Mouse (Mus musculus): Measurements from ENCODE around the gene Nrsn2.
A peak's percentile ranks its signal among the peaks of the same experiment; 100 is the strongest.

The Nrsn2 gene

GRCm38 (mm10) chr2:152330858-152331423 lies 45.5 kb downstream of the Nrsn2 start:
- Histone ChIP-seq H3K9me3 (ENCODE audit: low read length) (no peaks in the 10 kb centered on the region), H3K4me1 (replicated peaks; ENCODE audit: low read depth, low read length) (peaks cover 85% of the 10 kb centered on the region), H3K4me3 (replicated peaks; ENCODE audit: low read length) (peak overlapping the region; percentile 97), H3K36me3 (ENCODE audit: insufficient read depth, low read length) (peaks cover 51% of the 10 kb centered on the region), H3K27me3 (ENCODE audit: insufficient read depth, low read length) (no peaks in the 10 kb centered on the region)
- TF ChIP-seq NANOG (IDR thresholded peaks at IDR 0.05; ENCODE audit: borderline replicate concordance, low read length) (no peak), POU5F1 (IDR thresholded peaks at IDR 0.05; ENCODE audit: borderline replicate concordance, low read length) (no peak), CTCF (conservative IDR thresholded peaks at IDR 0.05; ENCODE audit: low read length) (no peak)

- Histone ChIP-seq H3K4me1 (replicated peaks; ENCODE audit: low read depth, low read length) (peaks cover 82% of the 10 kb centered on the region), H3K9me3 (ENCODE audit: low read length) (no peaks in the 10 kb centered on the region), H3K4me3 (replicated peaks; ENCODE audit: low read length) (no peak overlapping the region), H3K27me3 (ENCODE audit: insufficient read depth, low read length) (no peaks in the 10 kb centered on the region), H3K36me3 (ENCODE audit: insufficient read depth, low read length) (peaks cover 80% of the 10 kb centered on the region)
- TF ChIP-seq POU5F1 (IDR thresholded peaks at IDR 0.05; ENCODE audit: borderline replicate concordance, low read length), result no peak
- no peak for TF ChIP-seq NANOG (IDR thresholded peaks at IDR 0.05; ENCODE audit: borderline replicate concordance, low read length)
- no peak for TF ChIP-seq CTCF (conservative IDR thresholded peaks at IDR 0.05; ENCODE audit: low read length)
These were observed 48.5 kb downstream of the Nrsn2 start for GRCm38 (mm10) chr2:152327980-152328379.

GRCm38 (mm10) chr2:152326654-152327053 lies 49.8 kb downstream of the Nrsn2 start:
- no peak for TF ChIP-seq CTCF (conservative IDR thresholded peaks at IDR 0.05; ENCODE audit: low read length)
- TF ChIP-seq NANOG (IDR thresholded peaks at IDR 0.05; ENCODE audit: borderline replicate concordance, low read length), result no peak
- no peak for TF ChIP-seq POU5F1 (IDR thresholded peaks at IDR 0.05; ENCODE audit: borderline replicate concordance, low read length)
- H3K36me3 ChIP-seq (ENCODE audit: insufficient read depth, low read length), result peaks cover 93% of the 10 kb centered on the region
- H3K4me3 ChIP-seq (replicated peaks; ENCODE audit: low read length), result no peak overlapping the region
- no peaks in the 10 kb centered on the region for H3K27me3 ChIP-seq (ENCODE audit: insufficient read depth, low read length)
- no peaks in the 10 kb centered on the region for H3K9me3 ChIP-seq (ENCODE audit: low read length)
- H3K4me1 ChIP-seq (replicated peaks; ENCODE audit: low read depth, low read length), result peaks cover 86% of the 10 kb centered on the region

- no peaks in the 10 kb centered on the region for H3K27me3 ChIP-seq (ENCODE audit: insufficient read depth, low read length)
- H3K36me3 ChIP-seq (ENCODE audit: insufficient read depth, low read length), result peaks cover 98% of the 10 kb centered on the region
- no peak overlapping the region for H3K4me3 ChIP-seq (replicated peaks; ENCODE audit: low read length)
- H3K9me3 ChIP-seq (ENCODE audit: low read length), result no peaks in the 10 kb centered on the region
- TF ChIP-seq CTCF (conservative IDR thresholded peaks at IDR 0.05; ENCODE audit: low read length), result no peak
- no peak for TF ChIP-seq NANOG (IDR thresholded peaks at IDR 0.05; ENCODE audit: borderline replicate concordance, low read length)
- TF ChIP-seq POU5F1 (IDR thresholded peaks at IDR 0.05; ENCODE audit: borderline replicate concordance, low read length), result no peak
- H3K4me1 ChIP-seq (replicated peaks; ENCODE audit: low read depth, low read length), result peaks cover 86% of the 10 kb centered on the region
These were observed 50.3 kb downstream of the Nrsn2 start for GRCm38 (mm10) chr2:152326157-152326556.

GRCm38 (mm10) chr2:152324842-152325241 lies 51.6 kb downstream of the Nrsn2 start:
- H3K36me3 ChIP-seq (ENCODE audit: insufficient read depth, low read length), result peaks cover 100% of the 10 kb centered on the region
- no peak for TF ChIP-seq NANOG (IDR thresholded peaks at IDR 0.05; ENCODE audit: borderline replicate concordance, low read length)
- TF ChIP-seq POU5F1 (IDR thresholded peaks at IDR 0.05; ENCODE audit: borderline replicate concordance, low read length), result no peak
- TF ChIP-seq CTCF (conservative IDR thresholded peaks at IDR 0.05; ENCODE audit: low read length), result no peak
- H3K4me1 ChIP-seq (replicated peaks; ENCODE audit: low read depth, low read length), result peaks cover 73% of the 10 kb centered on the region
- no peaks in the 10 kb centered on the region for H3K9me3 ChIP-seq (ENCODE audit: low read length)
- no peaks in the 10 kb centered on the region for H3K27me3 ChIP-seq (ENCODE audit: insufficient read depth, low read length)
- no peak overlapping the region for H3K4me3 ChIP-seq (replicated peaks; ENCODE audit: low read length)

GRCm38 (mm10) chr2:152323971-152324370 lies 52.5 kb downstream of the Nrsn2 start:
- Histone ChIP-seq H3K4me3 (replicated peaks; ENCODE audit: low read length) (no peak overlapping the region), H3K9me3 (ENCODE audit: low read length) (no peaks in the 10 kb centered on the region), H3K4me1 (replicated peaks; ENCODE audit: low read depth, low read length) (peaks cover 70% of the 10 kb centered on the region), H3K36me3 (ENCODE audit: insufficient read depth, low read length) (peaks cover 100% of the 10 kb centered on the region), H3K27me3 (ENCODE audit: insufficient read depth, low read length) (no peaks in the 10 kb centered on the region)
- TF ChIP-seq NANOG (IDR thresholded peaks at IDR 0.05; ENCODE audit: borderline replicate concordance, low read length) (no peak), POU5F1 (IDR thresholded peaks at IDR 0.05; ENCODE audit: borderline replicate concordance, low read length) (no peak), CTCF (conservative IDR thresholded peaks at IDR 0.05; ENCODE audit: low read length) (no peak)

GRCm38 (mm10) chr2:152322198-152322597 lies 54.2 kb downstream of the Nrsn2 start:
- TF ChIP-seq POU5F1 (IDR thresholded peaks at IDR 0.05; ENCODE audit: borderline replicate concordance, low read length) (no peak), CTCF (conservative IDR thresholded peaks at IDR 0.05; ENCODE audit: low read length) (no peak), NANOG (IDR thresholded peaks at IDR 0.05; ENCODE audit: borderline replicate concordance, low read length) (no peak)

GRCm38 (mm10) chr2:152321558-152321957 lies 54.9 kb downstream of the Nrsn2 start:
- TF ChIP-seq POU5F1 (IDR thresholded peaks at IDR 0.05; ENCODE audit: borderline replicate concordance, low read length) (no peak), NANOG (IDR thresholded peaks at IDR 0.05; ENCODE audit: borderline replicate concordance, low read length) (no peak), CTCF (conservative IDR thresholded peaks at IDR 0.05; ENCODE audit: low read length) (no peak)
- H3K4me1 ChIP-seq (replicated peaks; ENCODE audit: low read depth, low read length), result peaks cover 54% of the 10 kb centered on the region
- H3K4me3 ChIP-seq (replicated peaks; ENCODE audit: low read length), result no peak overlapping the region
- H3K27me3 ChIP-seq (ENCODE audit: insufficient read depth, low read length), result no peaks in the 10 kb centered on the region
- no peaks in the 10 kb centered on the region for H3K9me3 ChIP-seq (ENCODE audit: low read length)
- H3K36me3 ChIP-seq (ENCODE audit: insufficient read depth, low read length), result peaks cover 100% of the 10 kb centered on the region

More at GRCm38 (mm10) chr2:152322198-152322597, 54.2 kb downstream of the Nrsn2 start:
- Histone ChIP-seq H3K4me3 (replicated peaks; ENCODE audit: low read length) (no peak overlapping the region), H3K36me3 (ENCODE audit: insufficient read depth, low read length) (peaks cover 100% of the 10 kb centered on the region), H3K4me1 (replicated peaks; ENCODE audit: low read depth, low read length) (peaks cover 60% of the 10 kb centered on the region), H3K27me3 (ENCODE audit: insufficient read depth, low read length) (no peaks in the 10 kb centered on the region), H3K9me3 (ENCODE audit: low read length) (no peaks in the 10 kb centered on the region)
